Mouse (Mus musculus) ES-E14 (cell line): ENCODE results near the gene Cnot3.

ENCODE experiments used
- HCFC1 ChIP-seq: IDR thresholded peaks from 2 replicates; pipeline ENCODE4 v1.6.1; 2012; ENCODE audit warnings: low read length, inconsistent platforms, borderline replicate concordance; ENCODE audit not compliant: insufficient read depth
- MAFK ChIP-seq: IDR thresholded peaks from 2 replicates; pipeline ENCODE4 v1.6.1; 2014; ENCODE audit warnings: mild to moderate bottlenecking, low read depth, low read length, inconsistent platforms; ENCODE audit not compliant: insufficient read depth
- ZC3H11A ChIP-seq: IDR thresholded peaks from 2 replicates; pipeline ENCODE4 v1.6.1; 2012; ENCODE audit warnings: low read depth, mild to moderate bottlenecking, inconsistent platforms, low read length, borderline replicate concordance
- ZNF384 ChIP-seq: IDR thresholded peaks from 2 replicates; pipeline ENCODE4 v1.6.1; 2012; ENCODE audit warnings: low read depth, low read length, inconsistent platforms

GRCm38 (mm10) chr7:3614021-3614420 lies 31.0 kb upstream of the Cnot3 start:
- TF ChIP-seq MAFK: no peak
- no peak for TF ChIP-seq ZC3H11A
- TF ChIP-seq HCFC1: no peak
- TF ChIP-seq ZNF384: no peak
